Mouse (Mus musculus): ENCODE data around the gene St6galnac1. TPM values are rescaled to one million over a fixed set of nuclear protein-coding genes. Genes with fewer than 3 reads are reported as not detected.
A peak's percentile ranks its signal among the peaks of the same experiment; 100 is the strongest.

Gene St6galnac1
- total and polyA plus RNA-seq, 3 experiments: 0.27 TPM; not detected in 2

DNA sequence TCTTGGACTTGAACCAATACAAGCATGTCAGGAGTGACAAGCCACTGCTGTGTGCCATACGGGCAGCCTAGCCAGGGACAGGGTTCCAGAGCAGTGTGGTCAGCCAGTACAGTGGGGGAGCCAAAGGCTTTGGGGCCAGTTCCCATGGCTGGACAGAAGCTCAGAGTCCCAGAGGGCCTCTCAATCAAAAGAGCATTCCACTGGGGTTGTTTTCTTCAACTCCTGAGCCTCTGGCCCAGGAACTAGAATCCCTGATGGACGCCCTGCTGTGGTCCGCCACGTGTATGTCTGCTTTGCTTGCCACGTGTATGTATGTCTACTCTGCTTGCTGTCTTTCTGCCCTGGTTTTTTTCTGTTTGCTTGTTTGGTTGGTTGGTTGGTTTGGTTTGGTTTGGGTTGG, 25.8 kb upstream of the St6galnac1 start:
- H3K4me1 ChIP-seq (ENCODE audit: insufficient read depth, low read depth, low read length): peaks cover 24% of the 10 kb centered on the region
- TF ChIP-seq GATA1 (IDR thresholded peaks at IDR 0.05; ENCODE audit: borderline replicate concordance, low read length) (no peak), TAL1 (conservative IDR thresholded peaks at IDR 0.05; ENCODE audit: low read depth, low read length) (no peak), GATA2 (IDR thresholded peaks at IDR 0.05; ENCODE audit: borderline replicate concordance, low read depth, low read length) (no peak), CTCF (IDR thresholded peaks at IDR 0.05; ENCODE audit: low read depth, low read length) (no peak), POLR2AphosphoS5 (IDR thresholded peaks at IDR 0.05; ENCODE audit: insufficient replicate concordance, low read depth, low read length) (no peak)
- H3K4me3 ChIP-seq (ENCODE audit: low read depth, low read length): no peak overlapping the region
- H3K9me3 ChIP-seq (replicated peaks): no peaks in the 10 kb centered on the region
- peaks cover 65% of the 10 kb centered on the region for H3K27me3 ChIP-seq (ENCODE audit: insufficient read depth, low read length)
- DNase-seq (ENCODE audit: low spot score) (no peak), ATAC-seq (ENCODE audit: extremely low read depth, insufficient number of reproducible peaks, low FRiP score, poor library complexity, severe bottlenecking) (no peak)
- H3K36me3 ChIP-seq (replicated peaks): no peaks in the 10 kb centered on the region

DNA sequence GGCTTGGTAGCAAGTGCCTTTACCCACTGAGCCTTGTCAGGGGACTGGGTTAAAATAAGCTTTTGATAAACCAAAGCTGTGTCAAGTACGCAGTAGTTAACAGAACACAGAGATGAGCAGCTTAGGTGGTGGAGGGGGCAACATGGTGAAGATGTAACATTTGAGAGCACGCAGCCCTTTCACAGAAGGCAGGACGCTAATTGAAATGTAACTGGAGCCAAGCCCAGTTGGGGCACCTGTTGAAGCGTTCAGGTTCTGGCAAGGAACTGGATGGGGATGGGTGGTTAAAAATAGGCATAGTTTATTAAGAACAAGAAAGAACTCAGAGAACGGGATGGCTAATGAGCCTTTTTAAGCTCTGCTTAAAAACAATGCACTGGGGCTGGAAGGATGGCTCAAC, 24.1 kb upstream of the St6galnac1 start:
- no peak for TF ChIP-seq TAL1 (conservative IDR thresholded peaks at IDR 0.05; ENCODE audit: low read depth, low read length)
- no peak for TF ChIP-seq POLR2AphosphoS5 (IDR thresholded peaks at IDR 0.05; ENCODE audit: insufficient replicate concordance, low read depth, low read length)
- no peak for TF ChIP-seq CTCF (IDR thresholded peaks at IDR 0.05; ENCODE audit: low read depth, low read length)
- no peak for TF ChIP-seq GATA1 (IDR thresholded peaks at IDR 0.05; ENCODE audit: borderline replicate concordance, low read length)
- TF ChIP-seq GATA2 (IDR thresholded peaks at IDR 0.05; ENCODE audit: borderline replicate concordance, low read depth, low read length): no peak
- no peak for ATAC-seq (ENCODE audit: extremely low read depth, insufficient number of reproducible peaks, low FRiP score, poor library complexity, severe bottlenecking)
- Histone ChIP-seq H3K4me3 (ENCODE audit: low read depth, low read length) (no peak overlapping the region), H3K36me3 (replicated peaks) (no peaks in the 10 kb centered on the region), H3K4me1 (ENCODE audit: insufficient read depth, low read depth, low read length) (peaks cover 16% of the 10 kb centered on the region), H3K9me3 (replicated peaks) (no peaks in the 10 kb centered on the region), H3K27me3 (ENCODE audit: insufficient read depth, low read length) (peaks cover 59% of the 10 kb centered on the region)
- no peak for DNase-seq (ENCODE audit: low spot score)

DNA sequence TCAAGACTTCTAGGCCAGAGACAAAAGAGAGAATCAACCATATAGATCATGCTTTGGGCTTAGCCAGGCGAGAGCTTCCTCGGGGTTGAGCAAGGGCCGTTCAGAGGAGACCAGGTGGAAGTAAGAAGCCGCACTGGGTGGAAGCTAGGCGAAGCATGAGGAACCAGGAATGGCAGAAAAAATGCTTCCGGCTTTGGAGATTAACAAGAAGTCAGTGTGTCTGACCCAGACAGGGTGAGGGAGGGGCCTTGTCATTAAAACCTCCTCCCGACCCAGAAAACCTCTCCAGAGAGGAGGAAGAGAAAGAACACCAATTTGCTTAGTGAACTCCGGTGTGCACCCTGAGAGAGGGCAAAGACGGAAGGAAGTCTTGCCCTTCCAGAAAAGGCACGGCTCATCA, 8.9 kb upstream of the St6galnac1 start:
- no peak for ATAC-seq (ENCODE audit: extremely low read depth, insufficient number of reproducible peaks, low FRiP score, poor library complexity, severe bottlenecking)
- TF ChIP-seq TAL1 (conservative IDR thresholded peaks at IDR 0.05; ENCODE audit: low read depth, low read length) (no peak), CTCF (IDR thresholded peaks at IDR 0.05; ENCODE audit: low read depth, low read length) (no peak), GATA1 (IDR thresholded peaks at IDR 0.05; ENCODE audit: borderline replicate concordance, low read length) (no peak)

DNA sequence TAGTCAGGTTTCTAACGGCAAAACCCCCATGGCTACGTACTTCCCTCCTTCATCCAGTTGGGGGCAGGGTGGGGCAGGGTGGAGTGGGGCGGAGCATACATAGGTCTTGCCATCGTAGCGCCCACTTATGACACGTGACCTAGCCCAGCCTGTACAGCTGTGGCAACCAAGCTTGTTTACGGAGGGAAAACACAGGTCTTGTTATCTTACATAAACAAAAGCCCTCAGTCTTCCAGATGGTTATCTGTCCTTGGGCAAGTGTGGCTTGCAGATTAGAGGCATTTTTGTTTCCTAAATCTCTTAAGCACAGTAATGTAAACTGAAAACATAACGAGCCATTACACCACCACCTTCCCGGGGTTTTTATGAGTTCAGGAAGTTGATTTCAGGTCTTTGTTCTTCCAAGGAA, 7.4 kb upstream of the St6galnac1 start:
- TF ChIP-seq TAL1 (conservative IDR thresholded peaks at IDR 0.05; ENCODE audit: low read depth, low read length) (peak; percentile 90), GATA2 (IDR thresholded peaks at IDR 0.05; ENCODE audit: borderline replicate concordance, low read depth, low read length) (no peak), POLR2AphosphoS5 (IDR thresholded peaks at IDR 0.05; ENCODE audit: insufficient replicate concordance, low read depth, low read length) (no peak), GATA1 (IDR thresholded peaks at IDR 0.05; ENCODE audit: borderline replicate concordance, low read length) (no peak)
- H3K4me1 ChIP-seq (ENCODE audit: insufficient read depth, low read depth, low read length): peaks cover 21% of the 10 kb centered on the region
- peaks cover 30% of the 10 kb centered on the region for H3K27me3 ChIP-seq (ENCODE audit: insufficient read depth, low read length)
- ATAC-seq (ENCODE audit: extremely low read depth, insufficient number of reproducible peaks, low FRiP score, poor library complexity, severe bottlenecking) (peak; percentile 95), DNase-seq (ENCODE audit: low spot score) (peak; percentile 46)
- no peaks in the 10 kb centered on the region for H3K36me3 ChIP-seq (replicated peaks)
- H3K4me3 ChIP-seq (ENCODE audit: low read depth, low read length): no peak overlapping the region; the same call in 1 of the 2 replicates
- peaks cover 10% of the 10 kb centered on the region for H3K9me3 ChIP-seq (replicated peaks)

More for the DNA sequence above, 8.9 kb upstream of the St6galnac1 start:
- Histone ChIP-seq H3K36me3 (replicated peaks) (no peaks in the 10 kb centered on the region), H3K4me3 (ENCODE audit: low read depth, low read length) (no peak overlapping the region), H3K4me1 (ENCODE audit: insufficient read depth, low read depth, low read length) (peaks cover 21% of the 10 kb centered on the region), H3K27me3 (ENCODE audit: insufficient read depth, low read length) (peaks cover 20% of the 10 kb centered on the region), H3K9me3 (replicated peaks) (peaks cover 10% of the 10 kb centered on the region)
- no peak for DNase-seq (ENCODE audit: low spot score)

DNA sequence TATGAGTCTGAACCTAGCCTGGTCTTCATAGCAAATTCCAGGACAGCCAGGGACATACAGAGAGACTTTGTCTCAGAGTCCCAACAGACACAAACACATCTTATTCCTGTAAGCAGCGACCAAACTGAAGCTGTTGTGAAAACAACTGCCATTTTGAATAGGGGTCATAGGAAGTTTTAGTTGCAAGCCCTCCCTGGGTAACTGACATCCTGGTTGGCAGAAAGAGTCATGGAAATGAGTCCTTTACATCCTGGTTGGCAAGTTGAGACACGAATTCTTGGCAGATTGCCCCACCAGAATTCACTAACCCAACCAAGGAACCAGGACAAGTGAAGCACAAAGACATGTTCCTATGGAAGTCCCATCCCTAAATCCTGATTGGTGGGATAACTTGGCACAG, 2.1 kb downstream of the St6galnac1 start:
- Histone ChIP-seq H3K4me3 (ENCODE audit: low read depth, low read length) (no peak overlapping the region), H3K27me3 (ENCODE audit: insufficient read depth, low read length) (peaks cover 49% of the 10 kb centered on the region), H3K36me3 (replicated peaks) (no peaks in the 10 kb centered on the region), H3K4me1 (ENCODE audit: insufficient read depth, low read depth, low read length) (no peaks in the 10 kb centered on the region), H3K9me3 (replicated peaks) (0 out of 2 replicates have a peak, but pooled peaks cover 3% of the 10 kb centered on the region)
- TF ChIP-seq TAL1 (conservative IDR thresholded peaks at IDR 0.05; ENCODE audit: low read depth, low read length) (no peak), GATA1 (IDR thresholded peaks at IDR 0.05; ENCODE audit: borderline replicate concordance, low read length) (no peak), GATA2 (IDR thresholded peaks at IDR 0.05; ENCODE audit: borderline replicate concordance, low read depth, low read length) (no peak), CTCF (IDR thresholded peaks at IDR 0.05; ENCODE audit: low read depth, low read length) (no peak), POLR2AphosphoS5 (IDR thresholded peaks at IDR 0.05; ENCODE audit: insufficient replicate concordance, low read depth, low read length) (no peak)
- no peak for DNase-seq (ENCODE audit: low spot score)
- no peak for ATAC-seq (ENCODE audit: extremely low read depth, insufficient number of reproducible peaks, low FRiP score, poor library complexity, severe bottlenecking)

DNA sequence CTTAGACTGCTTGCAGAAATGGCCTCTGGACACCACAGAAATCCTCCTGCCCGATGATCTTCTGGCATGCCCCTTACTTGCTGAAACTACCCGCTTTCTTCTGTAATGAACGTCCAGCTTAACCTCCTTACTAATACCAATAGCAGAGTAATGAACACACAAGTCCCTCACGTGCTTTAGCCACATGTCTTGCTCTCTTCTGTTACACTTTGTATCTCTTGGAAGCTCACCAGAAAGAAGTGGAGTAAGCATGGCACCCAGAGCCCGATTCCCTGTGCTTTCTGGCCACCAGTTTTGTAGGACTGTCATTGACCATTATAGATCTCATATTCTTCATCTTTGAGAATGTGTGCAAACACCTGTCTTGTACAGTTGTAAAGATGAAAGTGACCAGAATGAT, 5.4 kb downstream of the St6galnac1 start:
- TF ChIP-seq GATA2 (IDR thresholded peaks at IDR 0.05; ENCODE audit: borderline replicate concordance, low read depth, low read length): no peak
- TF ChIP-seq POLR2AphosphoS5 (IDR thresholded peaks at IDR 0.05; ENCODE audit: insufficient replicate concordance, low read depth, low read length): no peak
- no peak for TF ChIP-seq TAL1 (conservative IDR thresholded peaks at IDR 0.05; ENCODE audit: low read depth, low read length)
- TF ChIP-seq GATA1 (IDR thresholded peaks at IDR 0.05; ENCODE audit: borderline replicate concordance, low read length): no peak
- TF ChIP-seq CTCF (IDR thresholded peaks at IDR 0.05; ENCODE audit: low read depth, low read length): no peak
- Histone ChIP-seq H3K36me3 (replicated peaks) (no peaks in the 10 kb centered on the region), H3K4me3 (ENCODE audit: low read depth, low read length) (no peak overlapping the region), H3K27me3 (ENCODE audit: insufficient read depth, low read length) (peaks cover 49% of the 10 kb centered on the region), H3K4me1 (ENCODE audit: insufficient read depth, low read depth, low read length) (peaks cover 5% of the 10 kb centered on the region), H3K9me3 (replicated peaks) (no peaks in the 10 kb centered on the region)
- DNase-seq (ENCODE audit: low spot score): no peak
- ATAC-seq (ENCODE audit: extremely low read depth, insufficient number of reproducible peaks, low FRiP score, poor library complexity, severe bottlenecking): no peak
